Mouse (Mus musculus): ENCODE data around the gene 3110021N24Rik.

GRCm38 (mm10) chr4:108759583-108759982 lies 40.1 kb downstream of the 3110021N24Rik start:
- no peak for TF ChIP-seq EP300 (IDR thresholded peaks at IDR 0.05; ENCODE audit: low read depth)
- no peak for TF ChIP-seq CTCF (IDR thresholded peaks at IDR 0.05; ENCODE audit: low read depth)
